Mouse (Mus musculus) left cerebral cortex, adult 18-20 months (tissue): ENCODE data around the gene Emilin1. TPM values are rescaled to one million over a fixed set of nuclear protein-coding genes. Genes with fewer than 3 reads are reported as not detected.

Source experiments
- DNase-seq, 2 experiments: peaks; one replicate each; pipeline ENCODE4 v3.0.0; 2021 to 2022; ENCODE audit warnings: low spot score in 2 of 2, mixed read lengths in 1 of 2
- total RNA-seq, 2 experiments: library from RNA; stranded (reverse); gene quantifications; 2 replicates each; pipeline ENCODE4 v1.2.3; 2021

Gene Emilin1
- total RNA-seq, 2 experiments from 2014 or later = 2.6 to 3.6 TPM

GRCm38 (mm10) chr5:30901860-30902259 is 11.3 kb upstream of the Emilin1 start:
- DNase-seq = no peak

DNA sequence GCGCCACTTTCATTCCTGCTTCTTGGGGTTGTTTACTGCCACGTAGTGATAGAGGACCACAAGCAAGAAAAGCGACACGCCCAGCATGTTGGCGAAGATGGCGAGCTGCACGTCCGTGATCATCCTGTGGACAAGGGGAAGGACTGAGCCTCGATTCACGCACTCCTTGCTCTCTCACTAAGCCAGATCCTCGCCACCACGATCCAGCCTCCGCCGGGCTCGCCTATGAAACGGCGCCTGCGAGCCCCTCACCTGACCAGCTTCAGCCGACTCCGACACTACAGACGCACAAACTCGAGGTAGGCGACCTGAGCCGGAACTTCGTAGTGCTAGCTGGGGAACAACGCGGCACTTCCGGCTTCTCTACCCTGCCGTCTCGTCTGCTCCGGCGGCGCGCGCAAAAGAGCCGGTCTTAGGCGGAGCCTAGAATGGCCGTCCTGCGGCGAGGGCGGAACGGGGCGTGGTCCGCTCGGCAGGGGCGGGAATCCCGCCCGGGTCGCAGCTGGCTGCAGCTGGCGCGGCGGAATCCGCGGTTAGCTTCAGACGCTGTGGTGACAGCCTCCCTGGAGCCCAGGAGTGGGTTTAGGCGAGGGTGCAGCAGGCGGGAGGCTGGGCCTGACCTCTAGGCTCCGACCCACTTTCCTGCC is 5.7 kb upstream of the Emilin1 start, which contains the start of gene Ost4:
Gene Ost4, minus strand, starts transcription at position 376 of the 647 bp plus-strand sequence.
- peak; percentile 95 to 98 for DNase-seq

- DNase-seq = no peak
Observed at GRCm38 (mm10) chr5:30908426-30909299, 4.5 kb upstream of the Emilin1 start.

GRCm38 (mm10) chr5:30909300-30909659 is 3.9 kb upstream of the Emilin1 start:
- DNase-seq = no peak

GRCm38 (mm10) chr5:30909863-30910262 is 3.3 kb upstream of the Emilin1 start:
- DNase-seq = no peak

GRCm38 (mm10) chr5:30910481-30910880 is 2.7 kb upstream of the Emilin1 start:
- no peak for DNase-seq

GRCm38 (mm10) chr5:30912156-30912555 is 1.0 kb upstream of the Emilin1 start:
- no peak for DNase-seq

DNA sequence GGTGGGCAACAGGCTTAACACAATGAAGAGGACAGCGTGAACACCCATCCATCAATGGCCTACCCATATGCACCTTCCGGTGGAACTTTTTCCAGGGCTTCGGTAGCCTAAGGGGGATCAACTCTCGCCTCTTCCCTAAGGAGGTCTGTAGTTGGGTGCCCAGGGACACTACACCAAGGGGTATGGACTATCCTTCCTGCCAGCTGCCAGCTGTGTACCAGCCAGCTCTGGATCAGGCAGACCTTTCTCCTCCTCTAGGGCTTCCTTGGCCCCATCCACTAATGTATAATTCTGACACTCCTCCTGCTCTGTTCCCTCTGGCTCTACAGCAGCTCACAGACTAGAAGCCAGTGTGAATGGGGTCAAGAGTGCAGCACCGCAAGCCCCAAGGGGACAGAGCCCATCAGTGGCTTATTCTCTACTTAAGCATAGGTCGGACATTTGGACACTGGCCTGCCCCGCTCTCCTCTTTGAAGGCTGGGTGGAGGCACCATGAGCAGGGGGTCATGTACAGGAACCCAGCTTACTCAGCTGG is 966 bp downstream of the Emilin1 start:
- no peak for DNase-seq

GRCm38 (mm10) chr5:30914849-30915248 is 1.6 kb downstream of the Emilin1 start:
- DNase-seq = no peak

DNA sequence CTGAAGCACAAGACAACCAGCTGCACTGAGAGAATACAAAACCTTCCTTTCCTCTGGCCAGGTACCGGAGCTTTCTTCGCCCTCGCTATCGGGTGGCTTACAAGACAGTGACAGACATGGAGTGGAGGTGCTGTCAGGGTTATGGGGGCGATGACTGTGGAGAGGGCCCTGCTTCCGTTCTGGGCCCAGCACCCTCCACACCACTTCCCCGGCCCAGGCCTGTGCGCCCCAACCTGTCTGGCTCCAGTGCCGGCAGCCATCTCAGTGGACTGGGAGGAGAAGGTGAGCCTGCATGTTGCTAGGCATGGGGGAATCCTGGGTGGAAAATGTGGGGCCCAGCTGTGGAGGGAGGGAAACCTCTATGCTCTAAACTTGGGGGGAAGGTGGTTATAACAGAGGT is 2.3 kb downstream of the Emilin1 start:
- no peak for DNase-seq

- DNase-seq = peak; percentile 80 to 90
Observed at GRCm38 (mm10) chr5:30915974-30916433, 2.8 kb downstream of the Emilin1 start.

DNA sequence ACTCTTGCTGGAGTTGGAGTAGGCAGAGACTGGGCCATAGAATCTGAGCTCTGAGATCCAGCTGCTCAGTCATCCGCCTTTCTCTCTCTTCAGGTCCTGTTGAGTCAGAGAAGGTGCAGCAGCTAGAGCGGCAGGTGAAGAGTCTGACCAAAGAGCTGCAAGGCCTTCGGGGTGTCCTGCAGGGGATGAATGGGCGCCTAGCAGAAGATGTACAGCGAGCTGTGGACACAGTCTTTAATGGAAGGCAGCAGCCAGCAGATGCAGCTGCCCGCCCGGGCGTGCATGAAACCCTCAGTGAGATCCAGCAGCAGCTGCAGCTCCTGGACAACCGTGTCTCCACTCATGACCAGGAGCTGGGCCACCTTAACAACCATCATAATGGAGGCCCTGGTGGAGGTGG is 3.6 kb downstream of the Emilin1 start:
- no peak for DNase-seq

GRCm38 (mm10) chr5:30917348-30917747 is 4.1 kb downstream of the Emilin1 start:
- DNase-seq = no peak

- DNase-seq = no peak
Observed at GRCm38 (mm10) chr5:30917891-30918670, 4.9 kb downstream of the Emilin1 start.

DNA sequence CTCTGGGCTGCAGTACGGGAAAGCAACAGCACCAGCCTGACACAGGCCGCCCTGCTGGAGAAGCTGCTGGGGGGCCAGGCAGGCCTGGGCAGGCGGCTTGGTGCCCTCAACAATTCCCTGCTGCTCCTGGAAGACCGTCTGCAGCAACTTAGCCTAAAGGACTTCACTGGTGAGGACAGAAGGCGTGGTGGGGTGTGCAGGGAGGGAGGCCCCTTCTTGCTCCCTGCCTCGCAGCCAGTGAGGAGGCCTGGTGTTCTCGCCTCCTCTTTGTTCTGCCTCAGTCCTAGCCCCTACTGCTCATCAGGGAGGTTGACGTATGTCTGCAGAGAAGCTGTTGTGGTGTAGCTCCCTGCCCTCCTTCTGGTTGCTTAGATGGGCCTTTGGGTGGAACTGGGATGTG is 5.5 kb downstream of the Emilin1 start:
- no peak for DNase-seq

GRCm38 (mm10) chr5:30919831-30920614 is 6.8 kb downstream of the Emilin1 start:
- no peak for DNase-seq

GRCm38 (mm10) chr5:30920621-30921020 is 7.4 kb downstream of the Emilin1 start:
- no peak for DNase-seq

DNA sequence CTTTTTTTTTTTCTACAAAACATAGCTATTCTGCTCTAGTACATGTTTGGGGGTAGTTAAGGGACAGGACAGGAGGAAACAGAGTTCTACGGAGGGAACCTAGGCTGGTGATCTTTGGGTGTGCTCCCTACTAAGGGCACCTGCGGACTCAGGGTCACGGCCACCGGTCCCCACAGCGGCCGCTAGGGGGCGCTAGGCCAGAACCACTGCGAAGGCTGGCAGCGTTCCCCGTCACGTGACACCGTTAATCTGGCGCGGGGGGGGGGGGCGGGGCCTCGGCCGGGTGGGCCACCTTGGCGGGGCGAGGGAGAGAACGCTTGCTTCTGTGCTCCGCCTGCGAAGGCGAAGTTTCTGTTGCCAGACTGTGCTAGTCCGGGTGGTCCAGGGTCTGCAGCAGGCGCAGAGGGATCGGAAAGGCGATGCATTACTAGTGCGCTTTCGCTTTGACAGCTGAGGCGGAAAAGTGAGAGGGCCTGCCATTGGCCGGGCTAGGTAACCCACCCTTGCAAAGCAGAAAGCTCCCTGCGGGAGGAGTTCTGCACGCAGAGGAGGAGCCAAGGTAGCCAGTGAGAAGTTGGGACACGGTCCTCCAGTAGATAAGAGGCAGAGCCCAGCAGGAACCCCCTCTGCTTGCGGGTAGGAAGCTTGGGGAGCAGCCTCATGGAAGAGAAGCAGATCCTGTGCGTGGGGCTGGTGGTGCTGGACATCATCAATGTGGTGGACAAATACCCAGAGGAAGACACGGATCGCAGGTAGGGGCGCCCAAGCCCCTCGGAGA is 8.2 kb downstream of the Emilin1 start, which contains the start of gene Khk:
Gene Khk, plus strand, starts transcription at position 176 of the 778 bp plus-strand sequence.
- peak; percentile 87 to 94 for DNase-seq

- DNase-seq = no peak
Observed at GRCm38 (mm10) chr5:30922581-30923041, 9.4 kb downstream of the Emilin1 start.
